Mouse (Mus musculus): ENCODE measurements around the gene Crybg2.

Gene Crybg2

GRCm38 (mm10) chr4:134123147-134123546, 62.5 kb downstream of the Crybg2 start:
- H3K9me3 ChIP-seq (ENCODE audit: low read length): no peaks in the 10 kb centered on the region
- no peaks in the 10 kb centered on the region for H3K27me3 ChIP-seq (ENCODE audit: insufficient read depth, low read length)

DNA sequence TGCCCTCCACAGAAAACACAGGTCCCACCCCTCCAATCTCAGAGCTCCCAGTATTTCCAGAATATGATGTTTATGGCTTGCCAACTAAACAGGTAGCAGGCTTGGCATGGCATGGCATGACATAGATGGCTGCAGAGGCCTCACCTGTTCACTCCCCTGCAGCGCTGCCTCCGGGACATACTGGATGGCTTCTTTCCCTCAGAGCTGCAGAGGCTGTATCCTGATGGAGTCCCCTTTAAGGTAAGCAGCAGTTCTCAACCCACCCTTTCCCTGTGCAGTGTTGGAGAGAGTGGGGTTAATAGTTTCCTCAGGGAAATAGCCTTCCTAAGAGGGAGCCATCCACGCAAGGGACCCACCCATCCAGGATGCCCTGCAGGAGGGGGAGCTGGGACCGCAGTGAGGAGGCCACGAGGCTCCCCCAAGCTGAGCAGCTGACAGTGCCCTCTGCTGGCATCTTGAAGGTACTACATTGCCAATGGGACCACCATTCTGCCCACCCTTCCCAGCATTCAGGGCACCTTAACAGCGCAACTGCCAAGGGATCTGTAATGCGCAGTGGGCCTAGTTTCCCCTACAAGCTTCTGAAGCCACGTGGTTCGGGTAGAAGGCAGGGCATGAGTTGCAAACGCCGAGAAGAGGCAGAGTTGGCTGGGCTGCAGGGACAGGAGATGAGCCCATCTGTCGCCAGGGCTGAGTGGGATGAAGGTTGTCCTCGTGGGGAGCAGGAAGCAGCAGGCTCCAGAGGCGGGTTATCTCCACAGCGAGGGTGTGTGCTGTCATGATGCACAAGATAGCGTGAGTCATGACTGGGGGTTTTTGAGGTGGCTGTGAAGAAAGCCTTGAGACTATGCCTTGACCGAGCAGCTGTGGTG, 63.3 kb downstream of the Crybg2 start:
- H3K9me3 ChIP-seq (ENCODE audit: low read length): no peaks in the 10 kb centered on the region
- peaks cover 93% of the 10 kb centered on the region for H3K4me1 ChIP-seq (replicated peaks; ENCODE audit: low read depth, low read length)
- TF ChIP-seq NANOG (IDR thresholded peaks at IDR 0.05; ENCODE audit: borderline replicate concordance, low read length) (no peak), CTCF (conservative IDR thresholded peaks at IDR 0.05; ENCODE audit: low read length) (peak; percentile 98)
- H3K36me3 ChIP-seq (ENCODE audit: insufficient read depth, low read length): peaks cover 38% of the 10 kb centered on the region
- H3K4me3 ChIP-seq (replicated peaks; ENCODE audit: low read length): peak overlapping the region; percentile 45
- no peaks in the 10 kb centered on the region for H3K27me3 ChIP-seq (ENCODE audit: insufficient read depth, low read length)

More at GRCm38 (mm10) chr4:134123147-134123546, 62.5 kb downstream of the Crybg2 start:
- no peak for TF ChIP-seq CTCF (conservative IDR thresholded peaks at IDR 0.05; ENCODE audit: low read length)
- TF ChIP-seq NANOG (IDR thresholded peaks at IDR 0.05; ENCODE audit: borderline replicate concordance, low read length): no peak
- no peak for TF ChIP-seq POU5F1 (IDR thresholded peaks at IDR 0.05; ENCODE audit: borderline replicate concordance, low read length)
- Histone ChIP-seq H3K36me3 (ENCODE audit: insufficient read depth, low read length) (peaks cover 38% of the 10 kb centered on the region), H3K4me3 (replicated peaks; ENCODE audit: low read length) (peak overlapping the region; percentile 45), H3K4me1 (replicated peaks; ENCODE audit: low read depth, low read length) (peaks cover 99% of the 10 kb centered on the region)

DNA sequence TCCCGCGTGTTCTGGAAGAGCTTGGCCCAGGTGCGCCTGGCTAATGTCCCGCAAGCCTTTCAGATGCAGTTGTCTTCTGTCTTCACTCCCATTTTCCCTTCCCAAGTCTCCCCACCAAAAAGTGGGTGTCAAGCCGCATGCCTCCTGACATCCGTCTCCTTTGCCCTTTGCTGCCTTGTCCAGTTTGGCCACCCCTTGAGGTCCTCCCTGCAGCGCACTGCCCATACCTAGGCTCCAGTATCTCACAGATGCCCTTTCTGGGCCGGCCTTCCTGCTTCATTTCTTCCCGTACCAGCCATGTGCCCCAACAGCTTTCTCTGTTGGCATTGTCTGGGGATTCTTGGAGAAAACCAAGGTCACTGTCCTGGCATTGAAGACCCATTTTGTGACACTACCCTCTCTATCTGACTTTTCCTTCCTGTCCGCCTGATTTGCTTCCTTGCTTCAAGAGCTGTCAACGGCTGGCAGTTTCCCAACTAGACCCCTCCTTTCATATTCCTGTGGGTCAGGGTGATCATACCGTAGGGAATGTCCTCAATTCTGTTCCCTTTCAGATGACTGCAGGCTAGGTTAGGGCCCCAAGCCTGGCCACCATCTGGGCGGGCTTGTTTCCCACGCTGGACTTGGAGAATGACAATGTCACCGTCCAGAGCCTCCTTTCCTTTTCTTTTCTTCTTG, 64.9 kb downstream of the Crybg2 start:
- Histone ChIP-seq H3K27me3 (ENCODE audit: insufficient read depth, low read length) (no peaks in the 10 kb centered on the region), H3K4me1 (replicated peaks; ENCODE audit: low read depth, low read length) (peaks cover 94% of the 10 kb centered on the region), H3K36me3 (ENCODE audit: insufficient read depth, low read length) (peaks cover 51% of the 10 kb centered on the region), H3K9me3 (ENCODE audit: low read length) (no peaks in the 10 kb centered on the region), H3K4me3 (replicated peaks; ENCODE audit: low read length) (peak overlapping the region; percentile 91)
- TF ChIP-seq CTCF (conservative IDR thresholded peaks at IDR 0.05; ENCODE audit: low read length): no peak
- no peak for TF ChIP-seq POU5F1 (IDR thresholded peaks at IDR 0.05; ENCODE audit: borderline replicate concordance, low read length)
- TF ChIP-seq NANOG (IDR thresholded peaks at IDR 0.05; ENCODE audit: borderline replicate concordance, low read length): no peak

DNA sequence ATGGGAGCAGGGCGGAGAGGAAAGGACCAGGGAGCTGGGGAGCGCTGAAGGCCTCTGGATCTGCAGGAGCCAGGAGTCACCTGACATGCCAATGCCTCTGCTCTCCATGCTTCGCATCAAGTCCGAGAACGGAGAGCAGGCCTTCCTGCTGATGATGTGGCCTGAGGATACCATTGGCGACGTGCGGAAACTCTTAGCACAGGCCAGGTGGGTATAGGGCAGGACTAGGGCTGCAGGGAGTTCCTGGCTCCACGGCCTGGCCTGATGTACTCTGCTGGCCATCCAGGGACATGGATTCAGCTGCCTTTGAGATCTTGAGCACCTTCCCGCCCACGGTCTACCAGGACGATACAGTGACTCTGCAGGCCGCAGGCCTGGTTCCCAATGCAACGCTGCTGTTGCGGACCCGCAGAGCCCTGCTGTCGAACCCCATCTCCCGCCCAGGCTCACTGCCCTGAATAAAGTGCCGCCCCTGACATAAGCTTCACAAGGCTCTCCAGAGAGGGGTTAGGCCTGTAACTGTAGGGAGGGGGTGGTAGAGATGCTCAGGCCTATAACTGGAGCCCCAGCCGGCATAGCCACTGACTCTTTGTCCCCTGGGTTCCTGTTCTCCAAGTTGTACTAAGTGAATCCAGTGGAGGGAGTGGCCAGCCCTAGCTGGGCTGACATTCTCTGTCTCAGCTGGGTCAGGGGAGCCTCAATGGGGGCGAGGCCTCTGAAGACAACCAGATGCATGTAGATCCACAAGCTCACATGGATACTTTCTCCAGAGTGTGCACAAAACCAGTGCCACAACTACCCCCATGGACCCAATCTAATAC, 65.9 kb downstream of the Crybg2 start:
- peaks cover 58% of the 10 kb centered on the region for H3K36me3 ChIP-seq (ENCODE audit: insufficient read depth, low read length)
- peak overlapping the region; percentile 91 for H3K4me3 ChIP-seq (replicated peaks; ENCODE audit: low read length)
- no peaks in the 10 kb centered on the region for H3K27me3 ChIP-seq (ENCODE audit: insufficient read depth, low read length)
- H3K4me1 ChIP-seq (replicated peaks; ENCODE audit: low read depth, low read length): peaks cover 85% of the 10 kb centered on the region
- no peak for TF ChIP-seq CTCF (conservative IDR thresholded peaks at IDR 0.05; ENCODE audit: low read length)
- TF ChIP-seq POU5F1 (IDR thresholded peaks at IDR 0.05; ENCODE audit: borderline replicate concordance, low read length): no peak
- no peak for TF ChIP-seq NANOG (IDR thresholded peaks at IDR 0.05; ENCODE audit: borderline replicate concordance, low read length)
- no peaks in the 10 kb centered on the region for H3K9me3 ChIP-seq (ENCODE audit: low read length)

DNA sequence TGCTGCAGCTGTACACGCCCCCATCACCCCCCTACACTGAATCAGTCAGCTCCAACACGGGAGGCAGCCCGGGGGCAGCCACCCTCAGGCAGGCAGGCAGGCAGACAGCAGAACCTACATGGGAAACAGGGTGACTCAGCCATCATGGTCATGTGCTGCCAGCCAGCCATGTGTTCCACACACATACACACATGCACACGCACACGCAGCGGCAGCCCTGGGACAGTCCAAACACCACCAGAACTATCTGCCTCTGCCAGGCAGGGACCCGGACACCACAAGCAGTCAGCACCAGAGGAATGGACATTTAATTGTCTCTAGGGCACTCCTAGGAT, 66.5 kb downstream of the Crybg2 start:
- TF ChIP-seq NANOG (IDR thresholded peaks at IDR 0.05; ENCODE audit: borderline replicate concordance, low read length) (no peak), POU5F1 (IDR thresholded peaks at IDR 0.05; ENCODE audit: borderline replicate concordance, low read length) (no peak), CTCF (conservative IDR thresholded peaks at IDR 0.05; ENCODE audit: low read length) (no peak)
- Histone ChIP-seq H3K27me3 (ENCODE audit: insufficient read depth, low read length) (no peaks in the 10 kb centered on the region), H3K4me3 (replicated peaks; ENCODE audit: low read length) (peak overlapping the region; percentile 91), H3K9me3 (ENCODE audit: low read length) (no peaks in the 10 kb centered on the region), H3K36me3 (ENCODE audit: insufficient read depth, low read length) (peaks cover 64% of the 10 kb centered on the region), H3K4me1 (replicated peaks; ENCODE audit: low read depth, low read length) (peaks cover 79% of the 10 kb centered on the region)

GRCm38 (mm10) chr4:134127793-134128192, 67.2 kb downstream of the Crybg2 start:
- no peaks in the 10 kb centered on the region for H3K9me3 ChIP-seq (ENCODE audit: low read length)
- peaks cover 71% of the 10 kb centered on the region for H3K36me3 ChIP-seq (ENCODE audit: insufficient read depth, low read length)
- TF ChIP-seq POU5F1 (IDR thresholded peaks at IDR 0.05; ENCODE audit: borderline replicate concordance, low read length) (no peak), CTCF (conservative IDR thresholded peaks at IDR 0.05; ENCODE audit: low read length) (no peak), NANOG (IDR thresholded peaks at IDR 0.05; ENCODE audit: borderline replicate concordance, low read length) (no peak)
- H3K4me1 ChIP-seq (replicated peaks; ENCODE audit: low read depth, low read length): peaks cover 76% of the 10 kb centered on the region
- H3K27me3 ChIP-seq (ENCODE audit: insufficient read depth, low read length): no peaks in the 10 kb centered on the region
- peak overlapping the region; percentile 91 for H3K4me3 ChIP-seq (replicated peaks; ENCODE audit: low read length)

GRCm38 (mm10) chr4:134128221-134128982, 67.8 kb downstream of the Crybg2 start, which contains the start of gene Sh3bgrl3:
TSS of gene Sh3bgrl3 (minus strand) at chr4:134128789.
- Histone ChIP-seq H3K4me3 (replicated peaks; ENCODE audit: low read length) (peak within 1 kb of the TSS; percentile 91), H3K27me3 (ENCODE audit: insufficient read depth, low read length) (no peaks in the 10 kb centered on the region)
- TF ChIP-seq POU5F1 (IDR thresholded peaks at IDR 0.05; ENCODE audit: borderline replicate concordance, low read length) (no peak), CTCF (conservative IDR thresholded peaks at IDR 0.05; ENCODE audit: low read length) (no peak), NANOG (IDR thresholded peaks at IDR 0.05; ENCODE audit: borderline replicate concordance, low read length) (no peak)

More at GRCm38 (mm10) chr4:134128221-134128982, 67.8 kb downstream of the Crybg2 start, which contains the start of gene Sh3bgrl3:
- no peaks in the 10 kb centered on the region for H3K9me3 ChIP-seq (ENCODE audit: low read length)
- peaks cover 77% of the 10 kb centered on the region for H3K36me3 ChIP-seq (ENCODE audit: insufficient read depth, low read length)
- peaks cover 72% of the 10 kb centered on the region for H3K4me1 ChIP-seq (replicated peaks; ENCODE audit: low read depth, low read length)
